Mouse (Mus musculus): Measurements from ENCODE around the gene Ptrhd1.
A peak's percentile ranks its signal among the peaks of the same experiment; 100 is the strongest.

- no peak for TF ChIP-seq CTCF (IDR thresholded peaks at IDR 0.05 in 2 of 3, conservative IDR thresholded peaks at IDR 0.05 in 1 of 3; ENCODE audit: control insufficient read depth in 1 of 3, insufficient read depth in 1 of 3, low read depth in 2 of 3, low read length in 3 of 3, poor library complexity in 1 of 3, severe bottlenecking in 1 of 3)
- no peak for TF ChIP-seq MAX (IDR thresholded peaks at IDR 0.05; ENCODE audit: low read length)
- TF ChIP-seq EP300 (IDR thresholded peaks at IDR 0.05; ENCODE audit: low read depth in 1 of 2, low read length in 2 of 2): no peak
- no peak for TF ChIP-seq E2F4 (IDR thresholded peaks at IDR 0.05; ENCODE audit: borderline replicate concordance, low read depth, low read length)
- TF ChIP-seq MEF2A (IDR thresholded peaks at IDR 0.05; ENCODE audit: extremely low read depth, insufficient replicate concordance, low read depth, low read length, poor library complexity, severe bottlenecking): no peak
- TF ChIP-seq SIN3A (IDR thresholded peaks at IDR 0.05; ENCODE audit: low read length): no peak
- TF ChIP-seq POLR2AphosphoS2 (IDR thresholded peaks at IDR 0.05; ENCODE audit: low read length): peak; percentile 90
- TF ChIP-seq USF1 (IDR thresholded peaks at IDR 0.05; ENCODE audit: low read depth, low read length): no peak
Observed at GRCm38 (mm10) chr12:4245742-4246141, 11.9 kb downstream of the Ptrhd1 start.
